Mouse (Mus musculus): ENCODE results near the gene Ncoa5. TPM values are rescaled to one million over a fixed set of nuclear protein-coding genes. Genes with fewer than 3 reads are reported as not detected.

Ncoa5 gene
- polyA plus RNA-seq, 1 experiment from 2014 or later = 79.5 TPM

DNA sequence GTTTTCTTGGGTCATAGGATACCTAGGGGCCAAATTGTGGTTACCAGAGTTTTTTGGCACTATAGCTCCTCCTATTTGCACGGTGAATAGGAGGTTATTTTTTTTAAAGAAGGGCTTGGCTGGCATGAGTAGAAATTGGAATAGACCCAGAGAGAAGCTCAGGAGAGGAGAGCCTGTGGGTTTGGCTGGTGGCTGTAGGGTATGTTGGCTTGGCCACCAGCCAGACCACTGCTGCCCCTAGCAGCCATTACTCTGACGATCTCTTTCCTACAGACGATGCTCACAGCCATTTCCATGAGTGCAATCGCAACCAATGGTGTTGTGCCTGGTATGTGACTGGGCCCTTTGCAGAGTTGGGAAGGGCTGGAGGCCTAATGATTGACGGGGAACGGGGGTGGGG, 59.1 kb downstream of the Ncoa5 start:
- ATAC-seq (ENCODE audit: low FRiP score) (no peak), DNase-seq (ENCODE audit: low spot score) (no peak)
- Histone ChIP-seq H3K9ac (ENCODE audit: low read depth, low read length) (no peak overlapping the region), H3K27ac (ENCODE audit: low read depth, low read length) (no peak overlapping the region), H3K27me3 (ENCODE audit: control insufficient read depth, insufficient read depth, low read length) (peaks cover 14% of the 10 kb centered on the region; the same call in 1 of the 2 replicates), H3K36me3 (ENCODE audit: control insufficient read depth, insufficient read depth, low read length) (no peaks in the 10 kb centered on the region), H3K9me3 (ENCODE audit: control insufficient read depth, low read length) (no peaks in the 10 kb centered on the region), H3K4me2 (replicated peaks; ENCODE audit: low read depth, low read length) (no peak overlapping the region), H3K4me1 (replicated peaks; ENCODE audit: control insufficient read depth, insufficient read depth, low read length) (peaks cover 4% of the 10 kb centered on the region; the same call in 1 of the 2 replicates), H3K4me3 (ENCODE audit: low read depth, low read length) (no peak overlapping the region)
- WGBS = 86% methylated on average over 6 of the region's 6 CpGs

DNA sequence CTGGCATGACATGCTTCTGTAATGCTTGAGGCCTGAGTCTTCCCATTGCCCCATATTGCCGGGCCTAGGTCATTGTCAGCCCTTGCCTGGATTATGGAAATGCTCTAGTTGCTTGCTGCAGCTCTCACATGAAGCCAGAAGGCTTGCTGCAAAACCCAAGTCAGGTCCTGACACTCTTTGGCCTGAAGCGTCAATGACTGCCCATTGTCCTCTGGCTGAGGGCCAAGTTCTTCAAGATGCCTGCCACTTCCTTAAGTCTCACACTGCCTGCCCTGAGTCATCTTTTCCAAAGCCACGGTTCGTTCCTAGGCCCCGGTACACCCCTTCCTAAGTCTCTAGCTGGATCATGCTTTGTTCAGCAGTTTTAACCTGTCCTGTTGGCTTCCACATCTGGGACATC, 62.0 kb downstream of the Ncoa5 start:
- H3K27me3 ChIP-seq (ENCODE audit: control insufficient read depth, insufficient read depth, low read length) = peaks cover 41% of the 10 kb centered on the region

DNA sequence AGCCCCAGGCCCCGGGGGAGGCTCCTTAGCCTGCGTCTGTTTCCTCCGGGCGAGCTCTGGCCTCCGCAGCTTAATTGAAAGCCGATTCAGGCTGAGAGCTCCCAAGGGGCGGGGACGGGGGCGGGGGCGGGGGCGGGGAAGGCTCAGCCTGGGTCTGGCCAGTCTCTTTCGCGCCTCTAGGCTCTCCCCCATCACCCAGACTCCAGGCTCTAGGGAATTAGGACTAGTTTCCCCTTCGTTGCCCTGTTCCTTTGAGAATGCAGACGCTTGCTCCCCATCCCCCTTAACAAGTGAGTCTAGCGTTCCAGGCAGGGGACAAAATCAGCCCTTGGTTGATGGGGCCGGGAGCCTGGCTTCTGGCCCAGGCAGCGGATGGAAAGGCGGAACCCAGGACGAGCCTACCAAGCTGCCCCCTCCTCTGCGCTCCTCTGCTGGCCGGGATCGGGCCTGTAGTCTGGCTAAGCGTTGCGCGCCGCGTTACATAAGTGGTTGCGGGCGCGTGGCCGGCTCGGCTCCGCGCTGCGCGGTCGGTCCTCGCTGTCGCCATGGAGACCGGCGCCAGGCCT, 64.0 kb downstream of the Ncoa5 start:
- Histone ChIP-seq H3K4me2 (replicated peaks; ENCODE audit: low read depth, low read length) (peak overlapping the region; percentile 52), H3K4me1 (replicated peaks; ENCODE audit: control insufficient read depth, insufficient read depth, low read length) (peaks cover 18% of the 10 kb centered on the region), H3K9me3 (ENCODE audit: control insufficient read depth, low read length) (no peaks in the 10 kb centered on the region), H3K4me3 (ENCODE audit: low read depth, low read length) (peak overlapping the region; percentile 21), H3K9ac (ENCODE audit: low read depth, low read length) (no peak overlapping the region; the same call in 1 of the 2 replicates), H3K36me3 (ENCODE audit: control insufficient read depth, insufficient read depth, low read length) (no peaks in the 10 kb centered on the region), H3K27ac (ENCODE audit: low read depth, low read length) (peak overlapping the region; percentile 74; the same call in 1 of the 2 replicates), H3K27me3 (ENCODE audit: control insufficient read depth, insufficient read depth, low read length) (peaks cover 54% of the 10 kb centered on the region)
- DNase-seq (ENCODE audit: low spot score) = peak; percentile 73
- under 1% methylated on average over 37 of the region's 42 CpGs for WGBS
- peak; percentile 58 for ATAC-seq (ENCODE audit: low FRiP score)

More for the DNA sequence above, 62.0 kb downstream of the Ncoa5 start:
- Histone ChIP-seq H3K27ac (ENCODE audit: low read depth, low read length) (no peak overlapping the region), H3K36me3 (ENCODE audit: control insufficient read depth, insufficient read depth, low read length) (no peaks in the 10 kb centered on the region), H3K9me3 (ENCODE audit: control insufficient read depth, low read length) (no peaks in the 10 kb centered on the region), H3K9ac (ENCODE audit: low read depth, low read length) (no peak overlapping the region), H3K4me3 (ENCODE audit: low read depth, low read length) (no peak overlapping the region), H3K4me1 (replicated peaks; ENCODE audit: control insufficient read depth, insufficient read depth, low read length) (peaks cover 15% of the 10 kb centered on the region), H3K4me2 (replicated peaks; ENCODE audit: low read depth, low read length) (no peak overlapping the region)
- no peak for ATAC-seq (ENCODE audit: low FRiP score)
- no peak for DNase-seq (ENCODE audit: low spot score)
- WGBS = 69% methylated on average over 5 of the region's 5 CpGs

DNA sequence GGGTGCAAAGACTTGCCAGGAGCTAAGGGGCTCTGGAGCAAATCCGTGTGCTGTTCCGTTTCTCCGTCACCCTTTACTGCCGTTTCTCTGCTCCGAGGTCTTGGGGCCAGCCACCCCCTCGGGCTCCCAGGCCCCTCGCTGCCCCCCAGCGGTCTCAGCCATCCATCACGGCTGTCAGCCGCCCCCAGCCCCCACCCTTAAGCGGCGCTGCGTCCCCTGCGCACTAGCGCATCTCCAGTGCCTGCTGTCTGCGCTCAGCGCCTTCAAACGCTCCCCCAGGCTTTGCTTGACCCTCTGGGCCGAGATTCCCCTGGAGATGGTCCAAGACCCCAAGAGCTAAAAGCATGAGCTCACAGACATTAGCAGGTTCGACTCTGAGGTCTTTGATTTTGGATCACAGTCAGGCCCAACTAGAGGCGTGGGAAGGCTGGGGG, 65.3 kb downstream of the Ncoa5 start:
- Histone ChIP-seq H3K9me3 (ENCODE audit: control insufficient read depth, low read length) (no peaks in the 10 kb centered on the region), H3K27ac (ENCODE audit: low read depth, low read length) (peak overlapping the region; percentile 74), H3K4me3 (ENCODE audit: low read depth, low read length) (peak overlapping the region; percentile 38), H3K36me3 (ENCODE audit: control insufficient read depth, insufficient read depth, low read length) (no peaks in the 10 kb centered on the region), H3K27me3 (ENCODE audit: control insufficient read depth, insufficient read depth, low read length) (peaks cover 53% of the 10 kb centered on the region), H3K4me2 (replicated peaks; ENCODE audit: low read depth, low read length) (peak overlapping the region; percentile 66), H3K9ac (ENCODE audit: low read depth, low read length) (no peak overlapping the region), H3K4me1 (replicated peaks; ENCODE audit: control insufficient read depth, insufficient read depth, low read length) (peaks cover 22% of the 10 kb centered on the region)
- DNase-seq (ENCODE audit: low spot score) = no peak
- under 1% methylated on average over 21 of the region's 21 CpGs for WGBS
- ATAC-seq (ENCODE audit: low FRiP score) = no peak

DNA sequence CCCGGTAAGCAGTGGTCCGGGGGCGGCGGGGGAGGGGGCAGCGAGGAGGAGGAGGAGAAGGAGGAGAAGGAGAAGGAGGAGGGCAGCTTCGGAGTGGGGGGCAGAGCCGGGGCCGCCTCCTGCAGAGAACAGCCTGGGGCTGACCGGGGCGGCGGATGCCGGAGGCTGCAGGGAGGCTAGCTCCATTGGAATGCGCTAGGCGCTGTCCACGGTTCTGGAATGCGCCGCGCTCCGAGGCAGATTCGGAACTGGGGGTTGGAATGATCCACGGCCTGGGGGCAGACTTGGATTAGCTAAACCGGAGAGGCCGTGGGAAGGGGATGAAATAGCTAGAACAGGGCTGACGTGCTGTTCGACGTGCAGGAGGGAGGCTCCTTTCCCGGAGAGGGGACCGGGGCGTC, 66.2 kb downstream of the Ncoa5 start:
- H3K4me3 ChIP-seq (ENCODE audit: low read depth, low read length) = peak overlapping the region; percentile 38
- peaks cover 22% of the 10 kb centered on the region for H3K4me1 ChIP-seq (replicated peaks; ENCODE audit: control insufficient read depth, insufficient read depth, low read length)
- no peaks in the 10 kb centered on the region for H3K9me3 ChIP-seq (ENCODE audit: control insufficient read depth, low read length)
- H3K27me3 ChIP-seq (ENCODE audit: control insufficient read depth, insufficient read depth, low read length) = peaks cover 53% of the 10 kb centered on the region
- under 1% methylated on average over 26 of the region's 29 CpGs for WGBS
- H3K27ac ChIP-seq (ENCODE audit: low read depth, low read length) = peak overlapping the region; percentile 74
- no peak for ATAC-seq (ENCODE audit: low FRiP score)
- peak overlapping the region; percentile 66 for H3K4me2 ChIP-seq (replicated peaks; ENCODE audit: low read depth, low read length)
- peak overlapping the region; percentile 55; the same call in 1 of the 2 replicates for H3K9ac ChIP-seq (ENCODE audit: low read depth, low read length)
- H3K36me3 ChIP-seq (ENCODE audit: control insufficient read depth, insufficient read depth, low read length) = no peaks in the 10 kb centered on the region
- peak; percentile 85 for DNase-seq (ENCODE audit: low spot score)

DNA sequence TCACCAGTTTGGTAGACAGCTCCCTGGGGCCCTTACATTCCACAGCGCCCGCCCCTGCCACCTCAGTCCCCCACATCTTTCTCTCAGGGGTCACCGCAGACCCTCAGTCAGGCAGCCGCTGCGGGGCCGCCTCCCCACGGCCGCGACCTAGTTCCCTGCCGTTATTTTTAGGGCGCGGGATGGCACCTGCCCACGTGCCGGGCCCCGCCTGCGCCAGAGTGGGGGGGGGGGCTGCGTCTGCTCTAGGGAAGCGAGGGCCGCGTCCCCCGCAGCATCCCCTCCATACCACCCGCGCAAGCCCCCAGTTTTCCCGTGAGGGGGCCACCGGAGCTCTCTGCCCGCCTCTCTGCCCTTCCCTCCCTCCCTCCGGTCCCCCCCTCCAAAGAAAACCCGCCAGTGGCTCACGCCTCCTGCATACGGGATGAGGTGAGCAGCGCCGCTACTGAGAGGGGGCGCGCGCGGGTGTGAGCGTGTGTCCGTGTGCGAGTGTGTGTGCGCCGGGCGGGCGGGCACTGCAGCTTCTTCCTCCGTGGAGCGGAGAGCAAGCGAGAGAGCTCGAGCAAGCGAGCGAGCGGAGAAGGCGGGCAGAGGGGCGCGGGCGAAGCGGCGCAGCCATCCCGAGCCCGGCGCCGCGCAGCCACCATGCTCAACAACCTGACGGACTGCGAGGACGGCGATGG, 66.8 kb downstream of the Ncoa5 start:
- peaks cover 53% of the 10 kb centered on the region for H3K27me3 ChIP-seq (ENCODE audit: control insufficient read depth, insufficient read depth, low read length)
- ATAC-seq (ENCODE audit: low FRiP score) (no peak), DNase-seq (ENCODE audit: low spot score) (peak; percentile 66)
- H3K9me3 ChIP-seq (ENCODE audit: control insufficient read depth, low read length) = no peaks in the 10 kb centered on the region
- no peaks in the 10 kb centered on the region for H3K36me3 ChIP-seq (ENCODE audit: control insufficient read depth, insufficient read depth, low read length)
- H3K27ac ChIP-seq (ENCODE audit: low read depth, low read length) = peak overlapping the region; percentile 74
- peaks cover 22% of the 10 kb centered on the region for H3K4me1 ChIP-seq (replicated peaks; ENCODE audit: control insufficient read depth, insufficient read depth, low read length)
- under 1% methylated on average over 59 of the region's 65 CpGs for WGBS
- peak overlapping the region; percentile 66 for H3K4me2 ChIP-seq (replicated peaks; ENCODE audit: low read depth, low read length)
- H3K4me3 ChIP-seq (ENCODE audit: low read depth, low read length) = peak overlapping the region; percentile 38
- peak overlapping the region; percentile 55; the same call in 1 of the 2 replicates for H3K9ac ChIP-seq (ENCODE audit: low read depth, low read length)

DNA sequence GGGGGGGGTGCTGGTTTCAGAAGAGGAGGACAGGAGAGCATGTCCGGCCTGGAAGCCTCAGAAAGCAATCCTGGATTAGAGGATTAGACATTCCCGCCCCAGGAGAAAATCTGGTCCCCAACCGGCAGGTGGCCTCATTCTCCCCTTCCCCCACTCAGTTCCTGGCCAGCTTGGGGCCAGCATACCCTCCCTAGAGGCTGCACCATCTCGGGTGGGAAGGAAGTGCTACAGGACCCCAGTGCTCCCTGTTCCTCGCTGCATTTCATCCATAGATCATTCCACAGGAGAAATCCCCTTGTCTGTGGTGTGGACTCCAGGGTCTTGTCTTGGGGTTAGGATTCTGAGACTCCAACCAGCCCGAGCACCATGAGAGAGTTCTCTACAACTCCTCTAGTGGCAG, 67.5 kb downstream of the Ncoa5 start:
- Histone ChIP-seq H3K27me3 (ENCODE audit: control insufficient read depth, insufficient read depth, low read length) (peaks cover 53% of the 10 kb centered on the region), H3K9me3 (ENCODE audit: control insufficient read depth, low read length) (no peaks in the 10 kb centered on the region), H3K36me3 (ENCODE audit: control insufficient read depth, insufficient read depth, low read length) (no peaks in the 10 kb centered on the region), H3K4me2 (replicated peaks; ENCODE audit: low read depth, low read length) (no peak overlapping the region; the same call in 1 of the 2 replicates), H3K9ac (ENCODE audit: low read depth, low read length) (no peak overlapping the region), H3K4me1 (replicated peaks; ENCODE audit: control insufficient read depth, insufficient read depth, low read length) (peaks cover 22% of the 10 kb centered on the region), H3K4me3 (ENCODE audit: low read depth, low read length) (no peak overlapping the region), H3K27ac (ENCODE audit: low read depth, low read length) (no peak overlapping the region)
- no peak for ATAC-seq (ENCODE audit: low FRiP score)
- DNase-seq (ENCODE audit: low spot score) = no peak
- WGBS = 5% methylated on average over 6 of the region's 6 CpGs

DNA sequence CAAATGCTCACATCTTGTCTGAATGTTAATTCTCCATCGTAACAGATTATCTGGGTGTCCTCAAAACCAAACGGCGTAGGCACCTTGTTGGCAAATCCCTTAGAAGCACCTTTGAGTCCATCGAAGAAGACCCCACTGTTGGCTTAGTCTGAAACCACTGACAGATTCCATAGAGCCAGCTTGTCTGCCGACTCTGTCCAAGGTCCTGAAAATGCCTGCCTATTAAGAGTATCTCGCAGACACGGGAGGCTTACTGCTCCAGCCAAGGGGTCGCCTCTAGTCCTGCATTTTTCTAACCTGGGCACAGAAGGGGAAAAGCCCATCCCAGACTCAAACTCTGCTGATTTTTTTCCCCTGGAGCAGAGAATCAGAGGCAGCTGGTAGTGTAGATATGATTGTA, 68.3 kb downstream of the Ncoa5 start:
- H3K36me3 ChIP-seq (ENCODE audit: control insufficient read depth, insufficient read depth, low read length) = no peaks in the 10 kb centered on the region
- peaks cover 22% of the 10 kb centered on the region for H3K4me1 ChIP-seq (replicated peaks; ENCODE audit: control insufficient read depth, insufficient read depth, low read length)
- WGBS = 27% methylated on average over 8 of the region's 8 CpGs
- H3K4me3 ChIP-seq (ENCODE audit: low read depth, low read length) = no peak overlapping the region
- H3K9me3 ChIP-seq (ENCODE audit: control insufficient read depth, low read length) = no peaks in the 10 kb centered on the region
- H3K9ac ChIP-seq (ENCODE audit: low read depth, low read length) = no peak overlapping the region
- no peak overlapping the region for H3K27ac ChIP-seq (ENCODE audit: low read depth, low read length)
- DNase-seq (ENCODE audit: low spot score) (peak; percentile 75), ATAC-seq (ENCODE audit: low FRiP score) (no peak)
- peaks cover 50% of the 10 kb centered on the region for H3K27me3 ChIP-seq (ENCODE audit: control insufficient read depth, insufficient read depth, low read length)
- no peak overlapping the region for H3K4me2 ChIP-seq (replicated peaks; ENCODE audit: low read depth, low read length)

DNA sequence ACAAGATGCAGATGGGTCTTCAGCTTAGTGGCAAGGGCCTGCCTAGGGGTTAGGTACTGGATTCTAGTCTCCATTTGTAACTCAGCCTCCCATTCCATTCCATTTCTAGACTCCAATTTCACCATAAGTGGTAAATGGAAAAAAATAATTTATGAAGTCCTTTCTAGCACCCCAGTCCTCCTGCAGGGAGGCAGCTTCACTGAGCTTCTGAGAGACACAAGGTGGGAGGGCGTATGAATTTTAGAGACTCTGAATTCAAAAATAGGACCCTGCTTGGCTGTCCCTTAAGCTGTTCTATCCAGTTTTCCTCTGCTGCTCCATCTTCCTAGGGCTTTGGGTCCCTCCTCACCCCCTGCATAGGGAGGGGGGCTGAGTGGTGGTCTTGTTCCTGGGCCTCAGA, 69.7 kb downstream of the Ncoa5 start:
- Histone ChIP-seq H3K4me2 (replicated peaks; ENCODE audit: low read depth, low read length) (no peak overlapping the region), H3K4me3 (ENCODE audit: low read depth, low read length) (no peak overlapping the region), H3K9me3 (ENCODE audit: control insufficient read depth, low read length) (no peaks in the 10 kb centered on the region), H3K9ac (ENCODE audit: low read depth, low read length) (no peak overlapping the region), H3K4me1 (replicated peaks; ENCODE audit: control insufficient read depth, insufficient read depth, low read length) (peaks cover 21% of the 10 kb centered on the region), H3K27ac (ENCODE audit: low read depth, low read length) (no peak overlapping the region), H3K36me3 (ENCODE audit: control insufficient read depth, insufficient read depth, low read length) (no peaks in the 10 kb centered on the region), H3K27me3 (ENCODE audit: control insufficient read depth, insufficient read depth, low read length) (peaks cover 38% of the 10 kb centered on the region)
- 92% methylated on average over 1 of the region's 1 CpGs for WGBS
- no peak for DNase-seq (ENCODE audit: low spot score)
- no peak for ATAC-seq (ENCODE audit: low FRiP score)
